Mouse (Mus musculus): ENCODE data around the gene Rfpl4b. TPM values are rescaled to one million over a fixed set of nuclear protein-coding genes. Genes with fewer than 3 reads are reported as not detected.
A peak's percentile ranks its signal among the peaks of the same experiment; 100 is the strongest.
"Not testable (repeated sequence)": the region's sequence is repeated elsewhere in the genome, so short reads cannot be mapped to it uniquely, and the experiment has no call there.

Rfpl4b gene
- not detected in 2 replicates for polyA plus RNA-seq (2011; ENCODE audit: insufficient read depth, insufficient read length, low replicate concordance, missing spikeins)

- Histone ChIP-seq H3K4me1 (ENCODE audit: control insufficient read depth, insufficient read depth, low read length) (no peaks in the 10 kb centered on the region), H3K27ac (ENCODE audit: control insufficient read depth, insufficient read depth, low read depth, low read length, poor library complexity) (no peak within 1 kb of the TSS), H3K4me3 (replicated peaks; ENCODE audit: control insufficient read depth, low read depth, low read length) (no peak within 1 kb of the TSS)
- WGBS = 82% methylated on average over 3 of the region's 3 CpGs
- TF ChIP-seq POLR2A (IDR thresholded peaks at IDR 0.05; ENCODE audit: borderline replicate concordance, control insufficient read depth, low read depth, low read length) (no peak), CTCF (IDR thresholded peaks at IDR 0.05; ENCODE audit: control insufficient read depth, insufficient read depth, low read length) (no peak)
These were observed at the start of gene Rfpl4b for GRCm38 (mm10) chr10:38821679-38822078. TSS of gene Rfpl4b (minus strand) at chr10:38821779.

GRCm38 (mm10) chr10:38855186-38855585, 33.6 kb upstream of the Rfpl4b start:
- Histone ChIP-seq H3K4me3 (replicated peaks; ENCODE audit: control insufficient read depth, low read depth, low read length) (no peak overlapping the region), H3K4me1 (ENCODE audit: control insufficient read depth, insufficient read depth, low read length) (no peaks in the 10 kb centered on the region), H3K27ac (ENCODE audit: control insufficient read depth, insufficient read depth, low read depth, low read length, poor library complexity) (no peak overlapping the region)
- TF ChIP-seq CTCF (IDR thresholded peaks at IDR 0.05; ENCODE audit: control insufficient read depth, insufficient read depth, low read length) = no peak
- TF ChIP-seq POLR2A (IDR thresholded peaks at IDR 0.05; ENCODE audit: borderline replicate concordance, control insufficient read depth, low read depth, low read length) = no peak
- 47% methylated on average over 2 of the region's 2 CpGs for WGBS

- H3K27ac ChIP-seq (ENCODE audit: control insufficient read depth, insufficient read depth, low read depth, low read length, poor library complexity); H3K4me1 ChIP-seq (ENCODE audit: control insufficient read depth, insufficient read depth, low read length); H3K4me3 ChIP-seq (replicated peaks; ENCODE audit: control insufficient read depth, low read depth, low read length): not testable (repeated sequence)
- 72% methylated on average over 5 of the region's 5 CpGs for WGBS
These were observed 28.4 kb upstream of the Rfpl4b start for GRCm38 (mm10) chr10:38850006-38850405.

DNA sequence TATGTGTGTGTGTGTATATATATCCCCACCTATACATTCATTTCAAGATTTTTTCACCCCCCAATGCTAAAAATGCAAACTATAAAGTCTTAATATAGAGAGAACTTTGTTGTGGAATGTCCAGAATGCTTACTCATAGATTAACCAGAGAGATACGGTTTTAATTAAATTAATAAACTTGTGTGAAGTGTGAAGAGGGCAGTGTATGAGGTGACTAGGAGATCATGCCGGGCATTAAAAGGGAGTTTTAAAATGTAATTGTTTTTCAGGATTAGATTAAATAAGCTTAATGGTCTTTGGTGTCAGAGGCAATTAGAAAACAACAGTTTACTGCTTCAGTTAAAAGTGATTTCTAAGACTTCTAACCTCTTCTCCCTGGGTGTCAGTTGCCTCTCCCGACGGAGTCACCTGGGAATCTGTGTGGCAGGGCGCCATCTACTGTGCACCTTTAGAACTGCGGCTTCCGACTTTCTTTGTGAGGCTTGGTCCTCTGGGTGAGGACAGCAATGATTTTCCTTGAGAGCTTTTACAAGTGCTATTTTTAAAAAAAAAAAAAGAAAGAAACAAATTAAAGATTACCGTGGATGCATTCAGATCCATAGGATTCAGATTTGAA, 27.4 kb upstream of the Rfpl4b start:
- no peak overlapping the region for H3K4me3 ChIP-seq (replicated peaks; ENCODE audit: control insufficient read depth, low read depth, low read length)
- H3K27ac ChIP-seq (ENCODE audit: control insufficient read depth, insufficient read depth, low read depth, low read length, poor library complexity) = no peak overlapping the region
- TF ChIP-seq POLR2A (IDR thresholded peaks at IDR 0.05; ENCODE audit: borderline replicate concordance, control insufficient read depth, low read depth, low read length) (no peak), CTCF (IDR thresholded peaks at IDR 0.05; ENCODE audit: control insufficient read depth, insufficient read depth, low read length) (peak; percentile 69)
- no peaks in the 10 kb centered on the region for H3K4me1 ChIP-seq (ENCODE audit: control insufficient read depth, insufficient read depth, low read length)
- 27% methylated on average over 8 of the region's 8 CpGs for WGBS

DNA sequence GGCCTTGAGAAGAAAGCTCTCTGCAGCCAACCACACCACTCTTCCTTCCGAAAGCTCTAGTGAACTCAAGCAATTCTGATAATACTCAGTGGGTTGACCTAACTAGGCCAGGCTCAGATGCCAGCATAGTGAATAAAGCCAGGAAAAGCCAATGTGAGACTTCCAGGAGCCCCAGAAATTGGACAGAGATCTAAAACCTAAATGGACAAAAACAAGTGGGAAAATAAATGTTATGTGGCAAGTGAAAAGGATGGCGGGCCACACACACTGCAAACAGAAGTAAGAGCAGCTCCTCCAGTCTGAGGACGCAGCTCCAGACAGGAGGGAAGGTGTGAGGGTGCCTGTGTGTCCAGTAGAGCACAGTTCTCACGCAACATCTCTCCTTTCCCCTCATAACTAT, 26.7 kb upstream of the Rfpl4b start:
- H3K4me1 ChIP-seq (ENCODE audit: control insufficient read depth, insufficient read depth, low read length) = no peaks in the 10 kb centered on the region
- H3K27ac ChIP-seq (ENCODE audit: control insufficient read depth, insufficient read depth, low read depth, low read length, poor library complexity) = no peak overlapping the region
- 70% methylated on average over 4 of the region's 4 CpGs for WGBS
- TF ChIP-seq POLR2A (IDR thresholded peaks at IDR 0.05; ENCODE audit: borderline replicate concordance, control insufficient read depth, low read depth, low read length) (no peak), CTCF (IDR thresholded peaks at IDR 0.05; ENCODE audit: control insufficient read depth, insufficient read depth, low read length) (no peak)
- H3K4me3 ChIP-seq (replicated peaks; ENCODE audit: control insufficient read depth, low read depth, low read length) = no peak overlapping the region

- WGBS = 54% methylated on average over 1 of the region's 1 CpGs
- no peak for TF ChIP-seq CTCF (IDR thresholded peaks at IDR 0.05; ENCODE audit: control insufficient read depth, insufficient read depth, low read length)
- TF ChIP-seq POLR2A (IDR thresholded peaks at IDR 0.05; ENCODE audit: borderline replicate concordance, control insufficient read depth, low read depth, low read length) = no peak
- H3K4me3 ChIP-seq (replicated peaks; ENCODE audit: control insufficient read depth, low read depth, low read length) = no peak overlapping the region
- no peaks in the 10 kb centered on the region for H3K4me1 ChIP-seq (ENCODE audit: control insufficient read depth, insufficient read depth, low read length)
- no peak overlapping the region for H3K27ac ChIP-seq (ENCODE audit: control insufficient read depth, insufficient read depth, low read depth, low read length, poor library complexity)
These were observed 2.2 kb upstream of the Rfpl4b start for GRCm38 (mm10) chr10:38823741-38824140.

DNA sequence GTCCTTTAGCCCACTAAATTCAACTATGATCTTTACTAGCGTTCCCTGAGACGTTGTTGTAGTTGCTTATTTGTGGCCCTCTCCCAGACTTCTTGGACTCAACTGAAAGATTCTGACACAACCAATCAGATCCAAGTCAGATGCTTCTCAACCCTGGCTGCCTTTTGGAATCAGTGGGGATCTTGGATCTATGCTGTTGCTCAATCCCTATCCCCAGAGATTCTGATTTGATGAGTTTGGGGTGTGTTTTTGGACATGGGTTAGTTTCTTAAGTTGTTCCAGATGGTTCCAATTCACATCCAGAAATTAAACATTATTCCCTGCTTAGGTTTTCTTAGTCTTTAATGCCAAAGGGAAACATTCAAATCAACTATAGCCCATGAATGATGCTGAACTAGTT, 15.5 kb downstream of the Rfpl4b start:
- TF ChIP-seq POLR2A (IDR thresholded peaks at IDR 0.05; ENCODE audit: borderline replicate concordance, control insufficient read depth, low read depth, low read length) = no peak
- TF ChIP-seq CTCF (IDR thresholded peaks at IDR 0.05; ENCODE audit: control insufficient read depth, insufficient read depth, low read length) = no peak
- H3K4me3 ChIP-seq (replicated peaks; ENCODE audit: control insufficient read depth, low read depth, low read length) = no peak overlapping the region
- 95% methylated on average over 2 of the region's 2 CpGs for WGBS
- no peaks in the 10 kb centered on the region for H3K4me1 ChIP-seq (ENCODE audit: control insufficient read depth, insufficient read depth, low read length)
- H3K27ac ChIP-seq (ENCODE audit: control insufficient read depth, insufficient read depth, low read depth, low read length, poor library complexity) = no peak overlapping the region

GRCm38 (mm10) chr10:38804047-38804446, 17.5 kb downstream of the Rfpl4b start:
- 86% methylated on average over 8 of the region's 8 CpGs for WGBS
- Histone ChIP-seq H3K4me3 (replicated peaks; ENCODE audit: control insufficient read depth, low read depth, low read length) (no peak overlapping the region), H3K27ac (ENCODE audit: control insufficient read depth, insufficient read depth, low read depth, low read length, poor library complexity) (no peak overlapping the region), H3K4me1 (ENCODE audit: control insufficient read depth, insufficient read depth, low read length) (no peaks in the 10 kb centered on the region)
- TF ChIP-seq CTCF (IDR thresholded peaks at IDR 0.05; ENCODE audit: control insufficient read depth, insufficient read depth, low read length) (no peak), POLR2A (IDR thresholded peaks at IDR 0.05; ENCODE audit: borderline replicate concordance, control insufficient read depth, low read depth, low read length) (no peak)

- TF ChIP-seq POLR2A (IDR thresholded peaks at IDR 0.05; ENCODE audit: borderline replicate concordance, control insufficient read depth, low read depth, low read length) = no peak
- no peak for TF ChIP-seq CTCF (IDR thresholded peaks at IDR 0.05; ENCODE audit: control insufficient read depth, insufficient read depth, low read length)
- Histone ChIP-seq H3K27ac (ENCODE audit: control insufficient read depth, insufficient read depth, low read depth, low read length, poor library complexity) (no peak overlapping the region), H3K4me3 (replicated peaks; ENCODE audit: control insufficient read depth, low read depth, low read length) (no peak overlapping the region), H3K4me1 (ENCODE audit: control insufficient read depth, insufficient read depth, low read length) (no peaks in the 10 kb centered on the region)
- 74% methylated on average over 7 of the region's 7 CpGs for WGBS
These were observed 18.3 kb downstream of the Rfpl4b start for GRCm38 (mm10) chr10:38803304-38803703.
